In the genomic region with DNA sequence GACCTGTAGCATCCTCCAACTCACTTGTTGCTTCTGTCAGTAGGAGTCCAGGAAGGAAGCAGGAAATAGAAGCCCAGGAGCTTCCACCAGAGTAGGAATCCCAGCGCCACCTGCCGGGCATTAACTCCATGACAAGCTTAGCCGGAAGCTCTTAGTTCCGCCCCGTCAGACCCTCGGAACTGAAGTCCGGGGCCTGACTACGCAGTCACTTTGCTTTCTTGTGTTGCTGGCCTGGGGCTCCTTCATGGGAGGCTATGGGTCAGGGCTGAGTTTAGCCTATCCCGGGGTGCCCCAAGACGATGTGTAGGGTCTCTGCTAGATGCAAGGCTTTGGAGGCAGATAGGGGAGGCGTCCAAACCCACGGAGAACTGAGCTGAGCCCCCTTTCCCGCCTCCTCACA, we compare ENCODE assay signal across 8 mouse cellular contexts. TPM values are rescaled to one million over a fixed set of nuclear protein-coding genes. Genes with fewer than 3 reads are reported as not detected.
DNase-seq lines count a peak whose midpoint lies in the region; ATAC-seq and TF ChIP-seq lines count a peak whose summit lies in the region.

No protein-coding gene starts in this region.

- TF ChIP-seq CTCF in layer of hippocampus, adult 2 months (conservative IDR thresholded peaks at IDR 0.05) = peak; percentile 93
- TF ChIP-seq CTCF in lung, adult 2 months (IDR thresholded peaks at IDR 0.05; ENCODE audit: insufficient read depth, low read length) = peak; percentile 80

- H3K27ac ChIP-seq in ES-E14 (ENCODE audit: insufficient read depth, low read depth, low read length, poor library complexity, severe bottlenecking) = no peak overlapping the region
- H3K27ac ChIP-seq in forebrain, embryonic 16.5 days (ENCODE audit: low read length) = no peak overlapping the region
- peak overlapping the region; percentile 43; the same call in 1 of the 2 replicates for H3K27ac ChIP-seq in layer of hippocampus, adult 2 months
- no peak overlapping the region for H3K27ac ChIP-seq in neural tube, embryonic 15.5 days (replicated peaks)

- ATAC-seq in forebrain, embryonic 16.5 days = peak; percentile 80
- ATAC-seq in neural tube, embryonic 15.5 days (ENCODE audit: low FRiP score) = peak; percentile 78; the same call in 1 of the 2 replicates

- WGBS in forebrain, embryonic 16.5 days = 4% methylated on average over 13 of the region's 13 CpGs
- under 1% methylated on average over 13 of the region's 13 CpGs for WGBS in lung, adult 2 months
- WGBS in neural tube, embryonic 15.5 days = 6% methylated on average over 13 of the region's 13 CpGs

- peaks cover 0 to 2% of the 10 kb centered on the region in 2 experiments; a peak in 2 of 4 replicates for H3K4me1 ChIP-seq in ES-E14 (ENCODE audit: control insufficient read depth in 2 of 2, insufficient read depth in 2 of 2, low read length in 2 of 2, poor library complexity in 1 of 2)
- H3K4me1 ChIP-seq in forebrain, embryonic 16.5 days (replicated peaks; ENCODE audit: control insufficient read depth, insufficient read depth, low read length) = peaks cover 3% of the 10 kb centered on the region; the same call in 1 of the 2 replicates
- H3K4me1 ChIP-seq in lung, adult 2 months (ENCODE audit: control insufficient read depth, insufficient read depth, low read length) = peaks cover 4% of the 10 kb centered on the region; the same call in 1 of the 2 replicates
- 0 out of 2 replicates have a peak, but pooled peaks cover 3% of the 10 kb centered on the region for H3K4me1 ChIP-seq in neural tube, embryonic 15.5 days

- peak overlapping the region; percentile 72 for H3K4me2 ChIP-seq in forebrain, embryonic 16.5 days (ENCODE audit: low read length)
- peak overlapping the region; percentile 55 for H3K4me2 ChIP-seq in neural tube, embryonic 15.5 days

- H3K9ac ChIP-seq in ES-E14 (ENCODE audit: insufficient read depth, low read depth, low read length, poor library complexity, severe bottlenecking) = peak overlapping the region; percentile 68
- H3K9ac ChIP-seq in forebrain, embryonic 16.5 days (replicated peaks; ENCODE audit: low read depth, low read length) = peak overlapping the region; percentile 46
- no peak overlapping the region for H3K9ac ChIP-seq in neural tube, embryonic 15.5 days (replicated peaks)

- H3K27me3 ChIP-seq in forebrain, embryonic 16.5 days (replicated peaks; ENCODE audit: control insufficient read depth, insufficient read depth, low read length) = no peaks in the 10 kb centered on the region
- H3K27me3 ChIP-seq in neural tube, embryonic 15.5 days (replicated peaks) = peaks cover 4% of the 10 kb centered on the region

- H3K9me3 ChIP-seq in ES-E14 (ENCODE audit: control insufficient read depth, insufficient read depth, low read depth, low read length) = no peaks in the 10 kb centered on the region
- H3K9me3 ChIP-seq in forebrain, embryonic 16.5 days (ENCODE audit: control insufficient read depth, low read length) = no peaks in the 10 kb centered on the region
- H3K9me3 ChIP-seq in neural tube, embryonic 15.5 days (replicated peaks) = no peaks in the 10 kb centered on the region

- peak overlapping the region; percentile 26 to 31; a peak in 2 of 4 replicates for H3K4me3 ChIP-seq in ES-E14 (ENCODE audit: insufficient read depth in 1 of 2, low read depth in 1 of 2, low read length in 2 of 2, poor library complexity in 1 of 2, severe bottlenecking in 1 of 2)
- H3K4me3 ChIP-seq in forebrain, embryonic 16.5 days (replicated peaks; ENCODE audit: low read length) = peak overlapping the region; percentile 38
- peak overlapping the region; percentile 57 for H3K4me3 ChIP-seq in layer of hippocampus, adult 2 months
- H3K4me3 ChIP-seq in lung, adult 2 months (replicated peaks; ENCODE audit: extremely low read depth, low read depth, low read length) = peak overlapping the region; percentile 68
- H3K4me3 ChIP-seq in neural tube, embryonic 15.5 days (replicated peaks) = peak overlapping the region; percentile 22

- in situ Hi-C loops in ES-E14 (cut with MboI; ENCODE audit: low sequenced_read_pairs in 2 of 2, unreplicated experiment in 2 of 2) = loop anchor here in 1 of 2 experiments (10.0 kb wide), 1 partner anchor 93 kb away; no protein-coding TSS in a partner anchor

- no peak for TF ChIP-seq POLR2A in lung, adult 2 months (IDR thresholded peaks at IDR 0.05; ENCODE audit: borderline replicate concordance, extremely low read depth, low read depth, low read length)

- peak; percentile 88 for DNase-seq in ES-E14 (ENCODE audit: low read depth, low spot score)
- peak; percentile 48 for DNase-seq in cerebellum, adult 11-12 months
- DNase-seq in heart, postnatal 36 days = peak; percentile 86 to 92
- DNase-seq in layer of hippocampus, adult 2 months (ENCODE audit: low spot score in 2 of 2) = peak; percentile 79 to 85
- peak; percentile 85 for DNase-seq in lung, adult 2 months
- DNase-seq in testis, postnatal 10 days (ENCODE audit: low spot score) = peak; percentile 94

- H3K36me3 ChIP-seq in ES-E14 (ENCODE audit: control insufficient read depth, insufficient read depth, low read length, poor library complexity, severe bottlenecking) = no peaks in the 10 kb centered on the region
- H3K36me3 ChIP-seq in forebrain, embryonic 16.5 days (ENCODE audit: control insufficient read depth, insufficient read depth) = no peaks in the 10 kb centered on the region
- H3K36me3 ChIP-seq in neural tube, embryonic 15.5 days = no peaks in the 10 kb centered on the region

- intact Hi-C loops in heart, postnatal 36 days (cut with DNase I) = loop anchor here (1.0 to 2.0 kb wide), 4 partner anchors 29 to 187 kb away; no protein-coding TSS in a partner anchor

TF ChIP-seq in ES-E14, 5 proteins besides CTCF, POLR2A, EP300 and RAD21:
- TF ChIP-seq ZC3H11A (IDR thresholded peaks at IDR 0.05; ENCODE audit: borderline replicate concordance, low read depth, low read length) (peak; percentile 38; the same call in 1 of the 2 replicates), ZNF384 (IDR thresholded peaks at IDR 0.05; ENCODE audit: low read depth, low read length) (no peak)

RNA-seq across cellular contexts. Expression of a gene that starts 19.7 kb away (rescaled TPM):
- 17.8 and 23.9 TPM in 2 replicates for total RNA-seq in ES-E14 (2012; rRNA removed)
- 7.9 and 8.0 TPM in 2 replicates for polyA plus RNA-seq in forebrain, embryonic 16.5 days (2015; fragmentation: Nextera tagmentation; extraction: Ambion mirVana)
- 1 to 10 TPM; 2.8 to 3.2 TPM for total RNA-seq in heart, postnatal 36 days (2021)
- total RNA-seq in layer of hippocampus, adult 2 months (2021) = 1 to 10 TPM; 1.7 to 2.0 TPM
- polyA plus RNA-seq in lung, adult 2 months (2012; rRNA removed) = 22.0 and 29.3 TPM in 2 replicates
- polyA plus RNA-seq in neural tube, embryonic 15.5 days (2015; fragmentation: Nextera tagmentation; extraction: Ambion mirVana) = 6.3 and 7.1 TPM in 2 replicates

RNA-seq across cellular contexts. Expression of a gene that starts 20.5 kb away (rescaled TPM):
- 25.3 and 26.2 TPM in 2 replicates for total RNA-seq in ES-E14 (2012; rRNA removed)
- polyA plus RNA-seq in forebrain, embryonic 16.5 days (2015; fragmentation: Nextera tagmentation; extraction: Ambion mirVana) = 8.5 and 9.1 TPM in 2 replicates
- 10 to 100 TPM; 12.8 to 13.5 TPM for total RNA-seq in heart, postnatal 36 days (2021)
- total RNA-seq in layer of hippocampus, adult 2 months (2021) = 10 to 100 TPM; 24.4 to 26.6 TPM
- 22.0 and 22.6 TPM in 2 replicates for polyA plus RNA-seq in lung, adult 2 months (2012; rRNA removed)
- 28.3 and 28.4 TPM in 2 replicates for polyA plus RNA-seq in neural tube, embryonic 15.5 days (2015; fragmentation: Nextera tagmentation; extraction: Ambion mirVana)
